Mouse (Mus musculus) layer of hippocampus, adult 9-10 months (tissue): ENCODE results near the gene Gm6034.
A peak's percentile ranks its signal among the peaks of the same experiment; 100 is the strongest.
"Not testable (repeated sequence)": the region's sequence is repeated elsewhere in the genome, so short reads cannot be mapped to it uniquely, and the experiment has no call there.

Experiments used
- DNase-seq: peaks from one replicate; pipeline ENCODE4 v3.0.0; 2022; ENCODE audit warnings: low spot score

The Gm6034 gene

GRCm38 (mm10) chr17:36022922-36023321, 19.8 kb upstream of the Gm6034 start:
- DNase-seq, result no peak

DNA sequence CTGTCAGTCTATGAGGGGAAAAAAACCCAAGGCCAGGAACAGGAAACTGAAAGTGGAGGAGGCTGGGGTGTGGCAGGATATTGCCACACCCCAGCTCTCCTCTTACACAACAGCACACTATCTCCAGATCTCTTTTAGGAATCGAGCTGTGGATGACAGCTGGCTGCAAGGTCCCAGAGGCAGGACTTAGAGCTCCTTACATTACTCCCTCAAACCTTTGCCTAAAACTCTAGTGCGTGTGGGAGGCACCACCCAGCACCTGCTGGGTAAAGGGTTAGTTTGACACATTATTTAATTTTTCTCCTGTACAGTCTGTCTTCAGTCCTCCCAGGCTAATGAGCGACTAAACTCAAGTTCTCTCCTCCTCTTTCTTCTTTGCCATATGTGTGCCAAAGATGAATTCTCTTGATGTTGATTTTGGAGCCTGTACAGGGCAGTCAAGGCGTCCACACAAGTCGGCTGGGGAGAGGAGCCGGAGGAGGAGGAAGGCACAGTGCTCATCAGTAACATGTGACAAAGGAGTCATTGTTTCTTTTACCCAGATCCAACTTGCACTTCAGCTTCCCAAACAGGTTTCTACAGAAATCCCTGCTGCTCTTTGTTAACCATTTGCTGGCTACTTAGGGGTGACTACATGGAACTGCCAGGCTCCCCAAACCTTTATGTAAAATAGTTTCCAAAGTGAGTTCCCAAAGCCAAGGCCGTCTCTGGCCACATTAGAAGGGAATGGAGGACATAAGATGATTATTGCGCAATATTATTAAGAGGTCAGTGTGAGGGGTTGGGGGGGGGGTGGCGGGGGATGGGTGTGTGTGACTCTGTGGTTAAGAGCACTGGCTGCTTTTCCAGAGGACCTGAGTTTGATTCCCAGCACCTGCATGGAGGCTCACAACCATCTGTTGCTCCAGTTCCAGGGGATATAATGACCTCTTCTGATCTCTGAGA, 18.8 kb upstream of the Gm6034 start:
- DNase-seq, result no peak

- no peak for DNase-seq
These were observed 17.6 kb upstream of the Gm6034 start for GRCm38 (mm10) chr17:36025197-36025596.

DNA sequence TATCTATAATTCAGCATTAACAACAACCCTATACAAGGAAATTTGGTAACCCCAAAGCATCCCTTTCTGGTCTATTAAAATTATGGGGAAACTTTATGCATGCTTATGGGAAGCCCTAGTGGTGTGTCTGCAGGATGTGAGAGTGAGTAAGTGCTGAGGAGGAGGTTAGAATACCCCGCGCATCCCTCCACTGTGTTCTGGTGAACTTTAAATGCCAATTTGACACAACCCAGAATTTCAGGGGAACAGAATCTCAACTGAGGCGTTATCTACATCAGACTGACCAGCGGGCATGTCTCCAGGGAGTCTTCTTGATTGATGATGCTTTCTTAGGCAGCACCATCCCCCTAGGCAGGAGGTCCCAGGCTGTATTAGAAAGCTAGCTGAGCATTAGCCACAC, 16.9 kb upstream of the Gm6034 start:
- DNase-seq, result no peak

- no peak for DNase-seq
These were observed 15.1 kb upstream of the Gm6034 start for GRCm38 (mm10) chr17:36027663-36028062.

- DNase-seq, result no peak
These were observed 13.7 kb upstream of the Gm6034 start for GRCm38 (mm10) chr17:36028879-36029619.

- not testable (repeated sequence) for DNase-seq
These were observed 12.6 kb upstream of the Gm6034 start for GRCm38 (mm10) chr17:36030046-36030702.

DNA sequence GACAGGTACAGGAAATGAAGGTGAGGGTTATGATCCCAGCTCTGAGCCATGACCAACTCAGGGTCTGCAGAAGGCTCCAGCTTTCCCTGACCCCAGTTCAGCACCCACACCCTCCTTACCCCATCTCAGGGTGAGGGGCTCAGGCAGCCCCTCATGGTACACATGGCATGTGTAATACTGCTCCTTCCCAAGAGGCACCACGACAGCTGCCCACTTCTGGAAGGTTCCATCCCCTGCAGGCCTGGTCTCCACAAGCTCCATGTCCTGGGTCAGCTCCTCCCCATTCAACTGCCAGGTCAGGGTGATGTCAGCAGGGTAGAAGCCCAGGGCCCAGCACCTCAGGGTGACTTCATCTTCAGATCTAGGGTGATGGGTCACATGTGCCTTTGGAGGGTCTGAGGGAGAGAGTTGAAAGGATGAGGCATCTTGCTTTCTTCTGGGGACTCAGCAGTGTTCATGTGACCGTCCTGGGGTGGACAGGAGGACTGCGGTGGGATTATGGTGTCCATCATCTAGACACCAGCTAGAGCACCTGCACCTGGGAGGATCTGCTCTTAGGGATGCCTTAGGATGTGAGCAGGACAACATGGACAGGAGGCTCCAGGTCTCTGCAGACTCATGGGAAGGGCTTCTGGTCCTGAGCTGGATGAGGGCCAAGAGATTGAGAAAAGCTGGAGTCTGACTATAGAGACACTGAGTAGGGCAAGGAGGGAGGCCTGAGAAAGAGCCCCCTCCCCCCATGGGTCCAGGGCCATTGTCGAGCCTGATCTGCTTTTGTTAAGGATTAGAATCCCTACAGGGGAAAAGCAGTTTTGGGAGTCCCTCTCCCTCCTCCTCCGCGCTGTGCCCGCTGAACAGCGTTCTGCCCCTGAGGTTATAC, 11.8 kb upstream of the Gm6034 start:
- not testable (repeated sequence) for DNase-seq

DNA sequence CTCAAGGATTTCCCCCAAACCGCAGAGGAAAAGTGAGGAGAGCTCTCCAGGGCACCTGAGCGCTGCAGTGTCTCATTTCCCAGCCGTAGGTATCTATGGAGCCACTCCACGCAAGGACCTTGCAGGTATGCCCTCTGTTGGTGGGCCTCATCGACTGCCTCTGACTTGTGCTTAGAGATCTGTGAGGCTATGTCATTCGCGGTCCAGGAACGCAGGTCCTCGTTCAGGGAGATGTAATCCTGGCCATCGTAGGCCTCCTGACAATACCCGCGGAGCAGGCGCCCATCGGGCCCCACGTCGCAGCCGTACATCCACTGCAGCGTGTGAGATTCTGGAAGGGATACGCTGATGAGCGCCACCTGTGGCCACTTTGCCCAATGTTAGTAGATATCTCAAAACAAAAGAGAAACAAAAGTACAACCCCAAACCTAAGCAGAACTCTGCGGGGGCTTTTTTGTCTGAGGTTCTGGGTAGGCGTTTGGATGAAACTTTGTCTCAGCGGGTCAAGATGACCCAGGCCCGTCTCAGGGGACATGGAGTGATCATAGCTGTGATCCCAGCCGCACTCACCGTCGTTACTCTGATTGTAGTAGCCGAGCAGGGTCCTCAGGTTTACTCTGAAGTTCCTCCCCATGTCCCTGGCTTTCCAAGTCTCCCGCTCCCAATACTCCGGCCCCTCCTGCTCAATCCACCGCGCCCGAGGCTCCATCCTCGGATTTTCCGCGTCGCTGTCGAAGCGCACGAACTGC, 11.0 kb upstream of the Gm6034 start:
- not testable (repeated sequence) for DNase-seq

- DNase-seq, result peak; percentile 55
These were observed 10.3 kb upstream of the Gm6034 start, which contains the start of gene H2-T23 for GRCm38 (mm10) chr17:36032351-36032875. Gene H2-T23, minus strand, starts transcription at chr17:36032855.

- DNase-seq, result not testable (repeated sequence)
These were observed 8.2 kb upstream of the Gm6034 start for GRCm38 (mm10) chr17:36034524-36034923.

DNA sequence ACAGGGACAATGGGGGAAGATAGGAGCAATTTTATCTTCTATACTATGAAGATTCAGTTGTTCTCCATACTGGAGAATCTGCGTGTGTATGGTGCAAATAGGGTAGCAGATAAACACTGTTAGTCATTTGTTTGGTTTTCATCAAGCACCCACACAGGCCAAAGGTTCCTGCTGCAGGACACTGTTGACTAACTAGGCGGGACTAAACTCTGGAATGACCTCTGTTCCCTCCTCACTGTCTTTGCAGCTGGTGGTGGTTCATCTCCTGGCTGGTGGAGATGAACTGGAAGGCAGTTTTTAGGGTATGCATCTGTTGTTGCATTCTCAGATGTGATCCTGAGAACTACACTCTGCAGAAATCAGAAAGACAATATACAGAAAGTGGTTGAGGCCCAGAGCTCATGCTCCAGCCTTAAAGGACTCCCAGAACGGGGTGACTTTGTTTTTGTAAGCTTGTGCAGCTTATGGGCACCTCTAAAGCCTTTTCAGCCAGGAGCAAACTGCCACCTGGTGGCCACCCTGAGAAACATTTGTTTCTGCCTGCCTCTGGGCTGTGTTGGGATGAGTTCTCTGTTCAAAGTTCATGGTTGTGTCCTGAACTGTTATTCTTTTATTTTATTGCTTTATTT, 7.6 kb upstream of the Gm6034 start:
- not testable (repeated sequence) for DNase-seq

- DNase-seq, result not testable (repeated sequence)
These were observed 6.6 kb upstream of the Gm6034 start for GRCm38 (mm10) chr17:36036126-36036525.

DNA sequence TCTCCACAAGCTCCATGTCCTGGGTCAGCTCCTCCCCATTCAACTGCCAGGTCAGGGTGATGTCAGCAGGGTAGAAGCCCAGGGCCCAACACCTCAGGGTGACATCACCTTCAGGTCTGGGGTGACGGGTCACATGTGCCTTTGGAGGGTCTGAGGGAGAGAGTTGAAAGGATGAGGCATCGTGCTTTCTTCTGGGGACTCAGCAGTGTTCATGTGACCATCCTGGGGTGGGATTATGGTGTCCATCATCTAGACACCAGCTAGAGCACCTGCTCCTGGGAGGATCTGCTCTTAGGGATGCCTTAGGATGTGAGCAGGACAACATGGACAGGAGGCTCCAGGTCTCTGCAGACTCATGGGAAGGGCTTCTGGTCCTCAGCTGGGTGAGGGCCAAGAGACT, 2.2 kb upstream of the Gm6034 start:
- not testable (repeated sequence) for DNase-seq

DNA sequence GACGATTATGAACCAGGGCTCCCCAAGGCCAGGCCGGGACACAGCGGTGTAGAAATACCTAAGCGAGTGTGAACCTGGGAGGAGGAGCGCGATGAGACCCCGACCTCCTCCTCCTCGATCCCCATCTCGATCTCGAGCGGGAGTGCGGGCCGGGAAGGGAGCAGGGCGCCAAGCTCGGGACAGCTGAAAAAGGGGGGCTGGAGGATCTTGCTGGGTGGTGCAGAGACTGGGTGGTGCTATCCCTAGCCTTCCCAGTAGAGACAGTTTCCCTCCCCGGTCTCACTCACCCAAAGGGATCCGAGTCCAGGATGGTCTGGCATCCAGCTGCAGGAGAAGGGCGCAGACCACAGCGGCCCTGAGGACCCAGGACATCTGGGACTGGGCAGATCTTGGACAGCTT, 706 bp upstream of the Gm6034 start:
- DNase-seq, result not testable (repeated sequence)

DNA sequence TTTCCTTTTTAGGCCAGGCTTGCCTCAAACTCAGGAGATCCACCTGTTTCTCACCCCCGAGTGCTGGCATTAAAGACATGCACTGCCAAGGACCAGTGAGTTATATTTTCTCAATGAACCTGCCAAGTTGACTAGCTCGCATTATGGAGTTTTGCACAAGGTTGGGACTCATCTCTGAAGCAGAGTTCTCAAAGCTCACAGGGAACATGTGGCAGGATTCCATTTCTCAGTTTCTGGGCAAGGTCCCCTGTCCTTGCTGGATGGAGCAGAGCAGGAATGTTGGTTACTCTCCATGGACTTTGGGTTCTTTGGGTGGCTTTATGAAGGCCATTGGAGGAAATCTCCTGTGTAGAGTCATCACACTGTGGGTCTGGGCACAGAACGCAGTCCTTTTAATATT, 525 bp downstream of the Gm6034 start:
- DNase-seq, result no peak

- DNase-seq, result not testable (repeated sequence)
These were observed 15.2 kb downstream of the Gm6034 start for GRCm38 (mm10) chr17:36057927-36058326.

- not testable (repeated sequence) for DNase-seq
These were observed 15.6 kb downstream of the Gm6034 start, which contains the start of gene Gm11127 for GRCm38 (mm10) chr17:36058362-36058761. Gene Gm11127, minus strand, starts transcription at chr17:36058371.

GRCm38 (mm10) chr17:36060829-36061228, 18.1 kb downstream of the Gm6034 start:
- peak; percentile 78 for DNase-seq

GRCm38 (mm10) chr17:36081901-36082300, 39.1 kb downstream of the Gm6034 start:
- DNase-seq, result not testable (repeated sequence)
